Mouse (Mus musculus) liver, adult 2 months (tissue): ENCODE results near the gene Rbmxl1. TPM values are rescaled to one million over a fixed set of nuclear protein-coding genes. Genes with fewer than 3 reads are reported as not detected.

Source experiments
- DNase-seq: peaks from one replicate; pipeline ENCODE4 v3.0.0-alpha.2; 2011; ENCODE audit warnings: low read depth, low spot score; ENCODE audit errors: extremely low read depth
- H3K27ac ChIP-seq: fragments of 200-500 bp; replicated peaks from 2 replicates; pipeline ENCODE4 v1.5.1; 2012; ENCODE audit warnings: low read depth, mild to moderate bottlenecking, control low read depth, inconsistent platforms, low read length; ENCODE audit not compliant: insufficient read depth
- H3K27me3 ChIP-seq: fragments of 200-500 bp; 2 replicates; pipeline ENCODE4 v1.6.1; 2012; ENCODE audit warnings: mild to moderate bottlenecking, moderate library complexity, low read length, inconsistent platforms; ENCODE audit not compliant: control insufficient read depth, insufficient read depth
- H3K36me3 ChIP-seq: fragments of 200-500 bp; 2 replicates; pipeline ENCODE4 v1.6.1; 2012; ENCODE audit warnings: low read length, inconsistent platforms; ENCODE audit not compliant: control insufficient read depth, insufficient read depth
- H3K4me1 ChIP-seq: fragments of 200-500 bp; 2 replicates; pipeline ENCODE4 v1.6.1; 2011; ENCODE audit warnings: low read length; ENCODE audit not compliant: control insufficient read depth, insufficient read depth
- H3K4me3 ChIP-seq: fragments of 200-500 bp; 2 replicates; pipeline ENCODE4 v1.5.1; 2011; ENCODE audit warnings: low read depth, mild to moderate bottlenecking, control low read depth, low read length, moderate library complexity; ENCODE audit not compliant: insufficient read depth
- H3K79me2 ChIP-seq: fragments of 200-500 bp; 2 replicates; pipeline ENCODE4 v1.6.1; 2012; ENCODE audit warnings: inconsistent platforms, mild to moderate bottlenecking, low read length, moderate library complexity; ENCODE audit not compliant: control insufficient read depth, insufficient read depth
- H3K9ac ChIP-seq: fragments of 200-500 bp; 2 replicates; pipeline ENCODE4 v1.6.1; 2012; ENCODE audit warnings: low read depth, mild to moderate bottlenecking, control low read depth, inconsistent platforms, low read length
- CTCF ChIP-seq: fragments of 200-500 bp; IDR thresholded peaks from 2 replicates; pipeline ENCODE4 v1.5.1; 2011; ENCODE audit warnings: low read depth, low read length, control low read depth
- POLR2A ChIP-seq: fragments of 200-500 bp; IDR thresholded peaks from 2 replicates; pipeline ENCODE4 v1.6.1; 2011; ENCODE audit warnings: low read length, control low read depth; ENCODE audit not compliant: insufficient read depth; ENCODE audit errors: extremely low read depth
- WGBS: fragments of 180-500 bp; shearing (Covaris S2); methylation state at CpG from one replicate; pipeline ENCODE4 v1.1.7; 2018; 5-methylcytosine and 5-hydroxymethylcytosine counted together
- polyA plus RNA-seq: library from polyadenylated mRNA; depleted of rRNA; stranded (reverse); fragments of >200 nt; gene quantifications from 2 replicates; pipeline ENCODE4 v1.2.3, GENCODE M21; 2012
- total RNA-seq: library from RNA; depleted of rRNA; stranded (reverse); fragments of >200 nt; gene quantifications from 2 replicates; pipeline ENCODE4 v1.2.3, GENCODE M21; 2014

The Rbmxl1 gene
- total and polyA plus RNA-seq, 2 experiments: 9.9 to 15.0 TPM

DNA sequence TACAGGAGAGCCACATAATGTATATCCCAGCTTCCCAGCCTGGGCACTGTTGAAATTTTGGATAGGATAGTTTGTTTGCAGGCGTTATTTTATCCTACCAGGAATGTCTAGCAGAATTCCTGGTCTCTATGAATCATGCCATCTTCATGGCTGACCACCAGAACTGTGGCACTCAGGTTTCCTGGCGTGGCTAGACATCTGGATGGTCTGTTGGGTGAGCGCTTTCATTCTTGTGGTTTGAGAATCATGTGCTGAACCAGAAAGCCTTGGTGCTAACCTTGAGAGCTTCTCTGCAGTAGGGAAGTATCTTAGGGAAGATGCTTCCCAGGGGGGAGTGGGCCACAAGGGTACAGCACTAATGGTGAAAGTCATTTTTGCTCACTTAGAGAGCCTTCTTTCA lies 6.4 kb upstream of the Rbmxl1 start:
- no peak overlapping the region for H3K27ac ChIP-seq
- no peak overlapping the region for H3K4me3 ChIP-seq
- H3K9ac ChIP-seq: no peak overlapping the region
- peaks cover 5% of the 10 kb centered on the region for H3K4me1 ChIP-seq
- 95% methylated on average over 3 of the region's 3 CpGs for WGBS
- H3K79me2 ChIP-seq: peaks cover 6% of the 10 kb centered on the region; the same call in 1 of the 2 replicates
- DNase-seq: no peak
- no peaks in the 10 kb centered on the region for H3K27me3 ChIP-seq
- 0 out of 2 replicates have a peak, but pooled peaks cover 3% of the 10 kb centered on the region for H3K36me3 ChIP-seq
- no peak for TF ChIP-seq POLR2A
- TF ChIP-seq CTCF: no peak

DNA sequence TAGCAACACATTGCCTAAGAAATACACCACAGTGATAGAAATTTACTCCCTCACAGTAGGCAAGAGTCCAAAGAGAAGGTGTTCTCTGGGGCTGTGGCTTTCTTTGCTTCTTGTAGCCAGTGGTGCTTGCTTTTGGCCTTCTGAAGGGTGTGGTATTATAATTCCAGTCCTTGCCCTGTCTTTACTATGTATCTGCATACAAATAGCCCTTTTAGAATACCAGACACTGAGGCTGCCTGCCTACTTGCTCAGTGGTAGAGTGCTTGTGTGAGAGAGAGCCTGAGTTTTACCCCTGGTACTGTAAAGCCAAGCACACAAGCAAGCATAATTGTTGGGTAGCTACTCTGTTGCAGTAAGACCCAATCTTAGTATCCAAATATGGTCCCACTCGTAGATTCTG lies 6.0 kb upstream of the Rbmxl1 start:
- H3K4me1 ChIP-seq: peaks cover 6% of the 10 kb centered on the region
- H3K9ac ChIP-seq: no peak overlapping the region
- 0 out of 2 replicates have a peak, but pooled peaks cover 3% of the 10 kb centered on the region for H3K36me3 ChIP-seq
- no peak for DNase-seq
- H3K27ac ChIP-seq: no peak overlapping the region
- H3K79me2 ChIP-seq: peaks cover 3% of the 10 kb centered on the region; the same call in 1 of the 2 replicates
- TF ChIP-seq CTCF: no peak
- no peak for TF ChIP-seq POLR2A
- H3K4me3 ChIP-seq: no peak overlapping the region
- H3K27me3 ChIP-seq: no peaks in the 10 kb centered on the region
- 94% methylated on average over 1 of the region's 1 CpGs for WGBS

DNA sequence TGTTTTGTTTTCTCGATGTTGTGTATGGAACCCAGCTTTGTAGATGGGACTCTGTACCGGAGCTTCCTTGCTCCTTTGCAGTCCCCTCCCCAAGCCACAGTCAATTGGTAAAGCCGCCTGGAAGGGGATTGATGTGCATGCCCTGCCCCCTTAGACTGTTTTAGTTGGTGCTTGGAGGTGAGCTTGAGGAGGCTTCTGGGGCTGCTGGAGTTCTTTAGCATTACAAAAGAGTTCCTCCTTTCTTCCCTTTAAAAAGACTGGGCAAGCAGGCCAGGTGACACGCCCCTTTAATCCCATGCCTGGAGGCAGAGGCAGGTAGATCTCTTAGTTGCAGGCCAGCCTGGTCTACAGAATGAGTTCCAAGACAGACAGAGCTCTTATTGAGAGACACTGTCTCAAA lies 4.4 kb upstream of the Rbmxl1 start:
- 95% methylated on average over 4 of the region's 4 CpGs for WGBS
- Histone ChIP-seq H3K36me3 (0 out of 2 replicates have a peak, but pooled peaks cover 3% of the 10 kb centered on the region), H3K4me1 (peaks cover 6% of the 10 kb centered on the region), H3K27ac (no peak overlapping the region), H3K27me3 (no peaks in the 10 kb centered on the region), H3K9ac (no peak overlapping the region), H3K79me2 (peaks cover 3% of the 10 kb centered on the region; the same call in 1 of the 2 replicates), H3K4me3 (no peak overlapping the region)
- TF ChIP-seq CTCF (no peak), POLR2A (no peak)
- DNase-seq: no peak

- TF ChIP-seq CTCF (no peak), POLR2A (no peak)
- no peaks in the 10 kb centered on the region for H3K27me3 ChIP-seq
- no peak overlapping the region for H3K4me3 ChIP-seq
- no peak for DNase-seq
- peaks cover 8% of the 10 kb centered on the region for H3K4me1 ChIP-seq
- no peak overlapping the region for H3K27ac ChIP-seq
- 0 out of 2 replicates have a peak, but pooled peaks cover 1% of the 10 kb centered on the region for H3K36me3 ChIP-seq
- no peak overlapping the region for H3K9ac ChIP-seq
- 80% methylated on average over 3 of the region's 3 CpGs for WGBS
- peaks cover 3% of the 10 kb centered on the region; the same call in 1 of the 2 replicates for H3K79me2 ChIP-seq
Measured at GRCm38 (mm10) chr8:78510926-78511325, 2.2 kb upstream of the Rbmxl1 start.

DNA sequence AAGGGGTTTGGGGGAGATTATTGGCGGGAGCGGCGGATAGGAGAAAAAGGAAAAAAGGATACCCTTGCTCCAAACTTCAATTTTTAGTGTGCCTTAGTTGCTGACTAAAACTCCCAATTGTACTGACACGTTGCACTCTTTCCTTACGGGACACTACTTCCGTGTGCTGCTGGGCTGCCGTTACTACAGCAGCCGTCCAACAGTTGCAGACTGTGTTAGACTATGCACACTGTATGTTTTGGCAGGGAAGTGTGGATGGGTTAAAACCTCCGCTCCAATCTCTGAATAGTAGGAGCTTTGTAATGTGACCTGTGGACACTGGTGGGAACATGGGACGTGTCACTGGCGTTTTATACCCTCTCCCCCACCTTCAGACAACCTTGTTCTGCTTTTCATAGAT lies 1.4 kb upstream of the Rbmxl1 start:
- no peak overlapping the region; the same call in 1 of the 2 replicates for H3K27ac ChIP-seq
- WGBS: under 1% methylated on average over 11 of the region's 11 CpGs
- H3K4me3 ChIP-seq: peak overlapping the region; percentile 93
- H3K9ac ChIP-seq: peak overlapping the region; percentile 85
- peak; percentile 51 for DNase-seq
- H3K4me1 ChIP-seq: peaks cover 8% of the 10 kb centered on the region
- no peaks in the 10 kb centered on the region for H3K27me3 ChIP-seq
- TF ChIP-seq CTCF: no peak
- TF ChIP-seq POLR2A: no peak
- no peaks in the 10 kb centered on the region for H3K36me3 ChIP-seq
- peaks cover 3% of the 10 kb centered on the region; the same call in 1 of the 2 replicates for H3K79me2 ChIP-seq

GRCm38 (mm10) chr8:78509273-78510031 lies 754 bp upstream of the Rbmxl1 start, which contains the start of gene Slc10a7:
Gene Slc10a7 (plus strand): TSS chr8:78509346.
- DNase-seq: peak; percentile 63
- Histone ChIP-seq H3K27ac (peak within 1 kb of the TSS; percentile 81), H3K4me1 (peaks cover 8% of the 10 kb centered on the region), H3K79me2 (peaks cover 3% of the 10 kb centered on the region; the same call in 1 of the 2 replicates), H3K9ac (peak within 1 kb of the TSS; percentile 85), H3K27me3 (no peaks in the 10 kb centered on the region), H3K36me3 (peaks cover 4% of the 10 kb centered on the region; the same call in 1 of the 2 replicates), H3K4me3 (peak within 1 kb of the TSS; percentile 93)
- TF ChIP-seq CTCF (no peak), POLR2A (no peak)
- WGBS: under 1% methylated on average over 51 of the region's 51 CpGs
